Mouse (Mus musculus) lung, postnatal 14 days (tissue): ENCODE data around the gene Mettl21c.
"Not testable (repeated sequence)": the region's sequence is repeated elsewhere in the genome, so short reads cannot be mapped to it uniquely, and the experiment has no call there.

Source experiments
- DNase-seq: peaks from one replicate; pipeline ENCODE4 v3.0.0; 2021

Gene Mettl21c

GRCm38 (mm10) chr1:44019934-44020333 lies at the start of gene Mettl21c:
TSS of gene Mettl21c (minus strand) at chr1:44020034.
- no peak for DNase-seq

DNA sequence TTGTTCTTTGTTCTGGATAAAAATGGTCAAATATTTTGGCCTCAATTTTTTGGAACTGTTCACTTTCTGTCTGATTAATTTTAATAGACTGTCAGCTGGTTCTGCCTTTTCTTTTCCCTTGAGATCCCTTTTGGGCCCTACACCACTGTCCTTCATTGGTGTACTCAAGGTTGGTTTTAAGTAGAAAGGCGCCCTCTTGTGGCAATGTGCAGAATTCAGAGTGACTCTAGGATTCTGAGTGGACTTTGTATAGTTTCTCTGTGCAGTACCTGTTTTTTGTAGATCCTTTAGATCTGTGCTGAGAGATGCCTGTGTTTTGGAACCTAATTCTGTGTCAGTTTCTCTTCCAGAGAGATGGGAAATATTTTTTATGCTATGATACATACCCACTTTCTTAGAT lies 44.8 kb upstream of the Mettl21c start:
- peak; percentile 71 for DNase-seq

GRCm38 (mm10) chr1:44063439-44063838 lies 43.6 kb upstream of the Mettl21c start:
- DNase-seq: no peak

DNA sequence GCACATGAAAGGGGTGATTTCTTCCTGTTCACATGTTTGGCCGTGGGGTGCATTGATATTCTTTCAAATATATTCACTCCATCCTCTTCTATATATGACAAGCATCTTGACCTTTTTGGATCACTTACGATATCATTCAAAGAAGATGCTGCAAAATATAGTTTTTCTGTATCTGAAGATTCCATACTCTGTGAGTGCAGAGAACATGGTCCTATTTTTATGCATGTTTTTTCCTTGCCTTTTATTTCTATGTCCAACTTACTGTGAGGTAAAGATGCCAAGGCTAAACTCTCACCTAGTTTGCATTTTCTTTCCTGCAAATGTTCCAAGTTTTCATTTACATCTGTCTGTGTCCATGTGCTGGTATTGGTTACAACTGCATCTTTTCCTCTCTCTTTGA lies 42.0 kb upstream of the Mettl21c start, which contains the start of gene Gm8251:
Gm8251 (minus strand) TSS at position 101 of the 400 bp plus-strand sequence.
- DNase-seq: no peak

DNA sequence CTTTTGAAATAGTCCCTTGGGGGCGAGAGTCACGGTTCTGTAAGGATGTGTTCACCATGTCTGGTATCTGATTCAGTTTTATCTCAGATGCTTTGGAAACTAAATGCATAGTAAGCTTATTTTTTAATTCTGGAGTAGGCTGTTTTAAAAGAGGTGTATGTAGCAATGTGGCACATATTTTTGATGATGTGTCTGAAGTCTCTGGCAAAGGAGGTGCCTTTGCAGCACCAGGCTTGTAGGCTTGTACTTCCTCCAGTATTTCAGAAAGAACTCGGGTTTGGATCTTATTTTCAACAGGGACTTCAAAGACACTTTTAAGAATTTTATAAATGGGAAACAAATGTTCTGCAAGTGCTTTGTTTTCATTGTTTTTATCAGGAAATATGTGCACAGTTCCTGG lies 38.0 kb upstream of the Mettl21c start:
- no peak for DNase-seq

DNA sequence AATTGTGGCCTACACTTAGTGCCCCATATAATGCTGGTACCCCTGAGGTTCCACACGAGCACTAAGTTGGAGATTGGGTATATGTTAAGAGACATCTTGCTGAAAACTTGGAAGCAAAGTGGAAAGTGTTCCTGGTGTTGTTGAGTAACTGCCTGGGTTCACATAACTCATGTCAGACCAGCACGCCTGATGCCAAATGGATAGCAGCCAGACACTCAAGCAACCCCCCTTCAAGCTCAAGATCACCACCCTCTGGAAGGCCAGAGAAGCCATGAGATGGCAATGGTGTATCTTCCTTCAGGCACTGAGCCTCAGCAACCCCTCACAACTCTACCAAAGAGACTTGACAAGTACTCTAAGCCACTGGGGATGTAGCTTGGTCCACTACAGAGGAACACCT lies 26.7 kb upstream of the Mettl21c start:
- DNase-seq: peak; percentile 8

GRCm38 (mm10) chr1:44045689-44046088 lies 25.9 kb upstream of the Mettl21c start:
- not testable (repeated sequence) for DNase-seq

DNA sequence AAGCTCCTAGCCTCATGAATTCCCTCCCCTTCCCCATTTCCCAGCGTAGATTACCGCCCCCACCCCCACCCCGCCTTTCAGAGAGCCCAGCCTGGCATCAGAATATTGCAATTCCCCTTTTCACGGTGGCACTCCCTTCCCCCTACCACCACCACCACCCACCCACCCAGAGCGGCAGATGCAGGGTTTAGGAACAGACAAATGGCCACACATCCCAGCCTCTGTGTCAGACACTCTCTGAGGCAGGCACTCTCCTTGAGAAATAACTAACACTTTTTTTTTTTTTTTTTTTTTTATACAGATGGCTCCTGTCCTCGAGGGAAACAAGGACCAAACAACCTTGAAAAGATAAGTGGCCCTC lies 22.7 kb upstream of the Mettl21c start:
- no peak for DNase-seq

DNA sequence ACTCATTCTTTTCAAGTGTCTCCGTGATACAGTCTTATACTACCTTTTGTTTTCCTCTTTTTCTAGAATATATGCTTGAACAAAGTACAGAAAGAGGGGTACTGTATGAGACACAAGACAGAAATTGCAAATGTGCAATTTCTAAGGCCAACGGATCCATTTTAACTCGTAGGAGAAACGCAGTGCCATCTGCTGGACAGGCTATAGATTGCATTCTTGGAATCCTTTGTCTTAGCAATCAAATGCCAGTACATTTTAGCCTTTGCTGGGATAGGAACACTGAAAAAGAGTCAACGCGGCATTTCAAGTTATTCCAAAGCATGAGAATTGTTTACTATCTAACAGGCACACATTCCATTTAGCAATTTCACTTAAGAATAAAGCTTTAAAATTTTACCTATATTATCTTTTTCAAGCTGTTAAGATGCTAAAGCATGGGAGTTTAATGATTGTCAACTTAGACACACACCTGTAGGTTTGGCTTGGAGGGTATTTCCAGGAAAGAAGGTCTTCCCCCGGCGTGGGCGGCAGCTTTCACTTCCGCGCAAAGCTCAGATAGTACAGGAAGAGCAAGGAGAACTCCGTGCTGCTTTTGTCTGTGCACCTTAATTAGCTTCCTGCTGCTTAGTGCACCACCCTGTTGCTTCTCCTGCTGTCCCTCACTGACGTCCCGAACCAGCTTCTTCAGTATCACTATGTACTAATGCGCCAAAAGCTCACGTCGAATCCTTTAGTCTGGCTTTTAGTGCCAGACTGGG lies 22.1 kb upstream of the Mettl21c start:
- DNase-seq: peak; percentile 72

- DNase-seq: no peak
These were observed 13.1 kb upstream of the Mettl21c start for GRCm38 (mm10) chr1:44032948-44033347.

DNA sequence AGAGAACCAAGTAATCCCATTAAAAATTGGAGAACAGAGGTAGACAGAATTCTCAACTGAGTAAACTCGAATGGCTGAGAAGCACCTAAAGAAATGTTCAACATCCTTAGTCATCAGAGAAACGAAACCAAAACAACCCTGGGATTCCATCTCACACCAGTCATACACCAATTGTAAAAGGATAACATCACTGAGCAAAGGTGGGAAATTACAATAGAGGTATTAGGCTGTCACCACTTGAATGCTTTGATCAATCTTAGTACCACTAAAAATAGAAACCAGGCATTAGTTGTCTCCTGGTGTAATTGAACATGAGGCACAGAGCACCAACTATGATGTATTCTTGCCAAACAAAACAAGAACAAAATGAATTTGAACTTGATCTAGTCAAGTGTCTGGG lies 12.4 kb upstream of the Mettl21c start:
- DNase-seq: no peak

DNA sequence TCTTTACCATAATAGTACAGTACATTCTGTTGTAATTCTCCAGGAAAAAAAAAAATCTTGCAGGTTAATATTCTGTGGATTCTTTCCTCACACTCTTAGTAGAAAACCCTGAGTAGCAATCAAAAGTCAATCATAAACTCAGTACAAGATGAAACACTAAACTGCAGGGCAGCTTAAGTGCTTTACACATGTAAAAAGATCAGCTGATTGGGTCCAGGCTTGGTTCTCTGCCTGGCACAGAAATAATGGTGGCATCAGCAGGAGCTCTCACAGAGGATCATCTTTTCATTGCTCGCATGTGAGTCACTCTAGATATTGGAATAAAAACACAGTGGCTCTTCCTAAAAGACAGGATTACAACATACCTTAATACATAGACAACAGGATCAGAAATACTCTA lies 7.8 kb upstream of the Mettl21c start:
- no peak for DNase-seq

- no peak for DNase-seq
These were observed 2.8 kb upstream of the Mettl21c start for GRCm38 (mm10) chr1:44022656-44023055.

GRCm38 (mm10) chr1:44015556-44015955 lies 4.3 kb downstream of the Mettl21c start:
- no peak for DNase-seq

DNA sequence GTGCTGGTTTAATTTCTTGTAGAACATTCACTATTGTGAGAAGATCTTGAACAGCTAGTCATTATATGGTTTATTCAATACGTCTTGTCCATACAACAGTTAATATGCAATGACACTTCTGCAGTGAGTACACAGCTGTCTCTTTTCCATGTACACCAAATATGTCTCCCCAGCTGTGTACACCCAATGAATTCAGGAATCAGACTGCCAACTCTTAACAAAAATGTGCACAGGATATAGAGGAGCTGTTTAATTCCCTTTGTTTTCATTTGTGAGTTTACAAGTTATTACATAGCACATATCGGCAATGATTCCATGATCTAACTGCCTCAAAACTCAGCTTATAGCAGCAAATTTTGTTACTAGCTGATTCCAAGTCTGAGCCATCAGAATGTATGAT lies 15.3 kb downstream of the Mettl21c start:
- DNase-seq: no peak

DNA sequence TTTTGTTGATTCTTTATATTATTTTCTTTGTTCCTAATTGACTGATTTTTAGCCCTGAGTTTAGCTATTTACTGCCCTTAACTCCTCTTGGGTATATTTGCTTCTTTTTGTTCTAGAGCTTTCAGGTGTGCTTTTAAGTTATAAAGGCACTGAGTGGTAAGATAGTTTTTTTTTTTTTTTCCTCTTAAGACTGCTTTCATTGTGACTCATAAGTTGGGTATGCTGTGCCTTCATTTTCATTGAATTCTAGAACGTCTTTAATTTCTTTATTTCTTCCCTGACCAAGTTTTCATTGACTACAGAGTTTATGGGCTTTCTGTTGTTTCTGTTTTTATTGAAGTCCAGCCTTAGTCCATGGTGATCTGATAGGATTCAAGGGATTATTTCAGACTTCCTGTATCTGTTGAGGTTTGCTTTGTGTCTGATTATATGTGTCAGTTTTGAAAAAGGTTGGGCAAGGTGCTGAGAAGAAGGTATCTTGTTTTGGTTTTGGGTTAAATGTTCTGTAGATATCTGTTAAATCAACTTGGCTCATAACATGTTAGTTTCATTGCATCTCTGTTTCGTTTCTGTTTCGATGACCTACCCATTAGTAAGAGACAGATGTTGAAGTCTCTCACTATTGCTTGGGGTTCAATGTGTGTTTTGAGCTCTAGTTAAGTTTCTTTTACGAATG lies 22.8 kb downstream of the Mettl21c start:
- no peak for DNase-seq

DNA sequence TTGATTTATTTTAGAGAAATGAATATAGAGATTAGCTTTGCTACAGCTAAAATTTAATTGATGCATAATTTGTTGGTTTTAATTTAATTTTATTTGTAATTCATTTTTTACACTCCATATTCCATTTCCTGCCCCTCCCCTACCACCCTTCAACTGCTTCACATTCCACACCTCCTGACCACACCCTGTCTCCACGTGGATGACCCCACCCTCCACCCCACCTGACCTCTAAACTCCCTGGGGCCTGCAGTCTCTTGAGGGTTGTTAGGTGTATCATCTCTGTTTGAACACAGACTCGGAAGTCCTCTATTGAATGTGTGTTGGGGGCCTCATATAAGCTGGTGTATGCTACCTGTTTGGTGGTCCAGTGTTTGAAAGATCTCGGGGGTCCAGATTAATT lies 48.7 kb downstream of the Mettl21c start:
- DNase-seq: no peak

GRCm38 (mm10) chr1:43969361-43969760 lies 50.5 kb downstream of the Mettl21c start:
- DNase-seq: no peak

- DNase-seq: no peak
These were observed 53.1 kb downstream of the Mettl21c start for GRCm38 (mm10) chr1:43966756-43967155.

- DNase-seq: no peak
These were observed 55.5 kb downstream of the Mettl21c start for GRCm38 (mm10) chr1:43964381-43964780.
